Mouse (Mus musculus) ovary, postnatal 36 days (tissue): ENCODE data around the gene Dnmbp.

Experiments
- DNase-seq: peaks from one replicate; pipeline ENCODE4 v3.0.0; 2022; ENCODE audit warnings: low spot score, mixed read lengths

Dnmbp gene

DNA sequence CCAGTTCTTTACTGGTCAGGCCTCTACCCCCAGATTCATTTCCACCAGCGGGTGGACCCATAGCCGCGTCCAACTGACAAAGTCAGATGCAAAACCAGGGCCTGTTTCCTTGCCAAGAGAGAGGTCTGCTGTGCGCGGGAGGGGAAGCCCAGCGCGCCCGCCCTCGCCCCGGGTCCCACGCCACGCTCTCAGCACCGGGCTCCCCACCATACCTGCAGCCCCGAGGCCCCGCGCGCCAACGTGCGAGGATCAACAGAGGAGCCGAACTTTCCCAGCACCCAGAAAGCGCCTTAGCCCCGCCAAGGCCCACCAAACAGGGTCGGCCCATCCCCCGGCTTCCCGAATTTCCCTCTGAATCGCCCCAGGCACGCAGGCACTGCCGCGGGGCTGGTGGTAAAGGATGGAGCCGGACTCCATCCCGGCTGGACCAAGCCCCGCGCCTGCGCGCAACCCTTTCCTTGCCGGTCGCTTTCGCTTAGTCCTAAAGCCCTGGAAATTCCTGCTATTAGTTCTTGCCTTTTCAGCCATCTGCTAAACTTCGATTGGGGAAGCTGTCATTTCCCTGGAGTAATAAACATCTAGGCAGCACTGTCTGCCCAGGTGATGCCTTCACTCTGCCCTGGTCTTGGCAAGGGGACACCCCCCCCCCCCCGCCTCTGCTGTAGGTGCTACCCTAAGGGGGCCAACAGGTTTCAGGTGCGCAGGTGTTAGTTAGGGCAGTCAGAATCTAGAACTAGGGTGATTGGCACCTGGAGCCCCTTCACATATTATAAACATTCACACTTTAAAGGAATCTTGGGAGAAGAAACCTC, 60.4 kb downstream of the Dnmbp start:
- peak; percentile 79 for DNase-seq

DNA sequence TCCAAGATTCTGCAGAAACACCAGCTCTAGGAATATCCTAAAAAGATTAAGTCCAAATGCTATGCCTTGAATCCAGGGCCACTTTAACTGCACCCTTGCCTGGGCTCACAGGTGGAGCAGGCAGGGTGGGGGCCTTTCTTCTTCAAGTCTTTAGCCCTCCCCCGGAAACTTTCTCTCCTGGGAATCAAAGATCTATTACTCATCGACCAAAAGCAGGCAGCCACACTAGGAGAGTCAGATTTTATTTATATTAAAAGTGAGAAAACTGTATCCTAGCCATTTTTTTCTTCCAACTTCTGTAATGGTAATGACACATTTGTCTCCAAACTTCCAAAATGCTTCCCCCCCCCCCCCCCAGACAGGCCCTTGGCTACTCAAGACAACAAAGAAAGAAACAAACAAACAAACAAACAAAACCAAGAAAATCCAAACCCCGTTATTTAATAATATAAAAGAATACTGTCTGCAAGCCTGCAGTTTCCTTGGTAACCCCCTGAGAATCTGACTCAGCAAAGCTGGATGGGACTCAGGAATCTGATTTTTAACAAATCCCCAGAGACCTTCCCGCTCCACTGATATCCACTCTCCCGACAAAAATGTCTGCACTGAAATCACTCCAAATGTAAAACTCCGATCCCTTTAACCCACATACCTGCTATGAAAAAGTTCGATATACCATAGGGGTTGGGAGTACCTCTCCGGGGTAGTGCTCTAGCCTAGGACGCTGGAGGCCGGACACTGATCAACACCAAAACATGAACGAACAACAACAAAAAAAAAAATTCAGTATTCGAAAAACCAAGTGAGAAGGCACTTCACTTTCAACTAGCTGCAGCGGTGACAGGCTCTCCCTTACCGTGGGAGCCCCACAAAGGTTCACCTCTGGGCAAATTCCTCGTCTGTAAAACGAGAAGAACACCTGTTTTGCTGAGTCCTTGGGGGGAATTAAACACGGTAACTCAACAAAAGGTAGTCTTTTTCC, 61.6 kb downstream of the Dnmbp start:
- DNase-seq, result no peak

DNA sequence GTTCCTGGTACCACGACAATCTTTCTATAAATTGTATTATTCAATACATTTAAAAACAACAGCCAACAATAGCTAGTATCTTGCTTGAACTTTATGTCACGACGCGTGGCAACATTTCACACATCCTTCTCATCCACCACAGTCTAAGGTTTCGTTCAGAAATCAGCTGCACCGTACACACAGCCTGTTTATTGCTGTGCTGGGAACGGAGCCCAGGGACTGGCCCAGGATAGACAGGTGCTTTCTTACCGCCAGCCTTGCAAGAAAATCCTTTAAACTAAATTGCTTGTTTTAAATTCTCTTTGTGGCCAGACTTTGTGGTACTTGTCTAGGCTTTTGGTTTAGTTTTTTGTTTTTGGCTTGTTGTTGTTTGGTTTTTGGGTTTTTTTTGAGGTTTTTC, 62.6 kb downstream of the Dnmbp start:
- no peak for DNase-seq

DNA sequence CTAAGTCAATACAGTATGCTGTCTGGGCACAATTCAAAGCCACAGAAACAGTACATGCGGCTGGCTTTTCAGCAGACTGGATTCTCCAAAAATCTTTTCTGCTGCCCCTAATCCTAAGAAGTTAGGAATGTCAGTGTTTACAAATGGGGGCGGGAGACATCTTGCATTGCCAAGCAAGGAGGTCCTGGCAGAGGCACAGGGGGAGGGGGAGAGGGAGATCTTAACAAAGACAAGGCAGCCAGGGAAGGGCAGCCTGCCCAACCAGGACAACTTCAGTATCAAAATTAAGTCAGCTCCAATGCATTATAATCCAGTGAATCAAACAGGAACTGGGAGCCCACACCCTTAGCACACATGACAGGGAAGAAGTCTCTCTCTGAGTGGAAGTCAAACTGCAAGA, 64.0 kb downstream of the Dnmbp start:
- DNase-seq, result no peak

DNA sequence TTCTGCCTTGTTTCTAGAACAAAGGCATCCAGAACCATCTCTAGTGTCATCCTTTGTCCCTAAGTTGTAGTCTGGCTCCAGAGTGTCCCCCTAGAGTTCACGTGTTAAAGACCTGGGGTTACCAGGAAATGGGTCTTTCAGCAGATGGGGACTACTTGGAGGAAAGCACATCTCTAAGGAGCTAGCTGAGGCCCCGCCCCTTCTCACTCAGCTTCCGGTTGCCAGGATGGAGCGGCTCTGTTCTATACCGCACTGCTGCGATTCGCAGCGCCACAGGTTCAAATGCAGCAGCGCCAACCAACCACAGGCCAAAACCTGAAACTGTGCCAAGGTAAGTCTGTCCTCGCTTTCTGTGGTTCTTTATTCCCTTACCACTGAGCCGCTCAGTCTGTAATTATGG, 65.6 kb downstream of the Dnmbp start:
- DNase-seq, result no peak

DNA sequence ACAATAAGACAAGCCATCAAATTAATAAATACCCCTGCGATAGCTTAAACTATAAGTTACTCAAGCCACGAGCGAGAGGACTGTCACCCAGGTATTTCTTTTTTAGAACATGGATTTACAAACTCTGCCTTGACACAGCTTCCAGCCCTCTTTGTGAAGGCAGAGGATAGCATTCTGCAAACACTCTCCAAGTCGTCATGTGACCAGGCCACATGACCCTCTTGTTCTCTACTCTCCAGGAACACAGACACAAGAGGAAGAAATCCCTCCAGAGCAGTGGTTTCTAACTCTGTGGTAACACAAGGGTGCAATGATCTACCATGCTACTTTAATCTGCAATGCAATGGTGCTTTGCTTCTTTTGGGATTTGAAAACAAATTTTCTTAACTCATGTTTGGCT, 69.6 kb downstream of the Dnmbp start:
- no peak for DNase-seq

DNA sequence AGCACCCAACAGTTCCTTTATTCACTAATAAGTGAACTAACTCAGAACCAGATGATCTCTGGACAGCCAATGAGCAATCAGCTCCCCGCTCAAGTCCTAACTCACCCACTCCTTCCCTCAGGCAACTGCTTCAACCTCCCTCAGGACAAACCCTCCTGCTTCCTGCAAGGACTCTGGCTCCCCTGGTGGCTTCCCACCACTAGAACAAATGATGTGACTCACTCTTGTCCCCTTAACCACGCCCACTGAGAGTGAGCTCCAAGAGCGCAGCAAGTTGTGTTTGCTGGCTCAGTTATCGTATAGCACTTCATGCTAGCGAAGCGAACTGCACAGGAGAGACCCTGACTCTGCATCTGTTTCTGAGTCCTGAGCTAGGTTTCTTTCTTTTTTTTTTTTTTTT, 82.6 kb downstream of the Dnmbp start:
- no peak for DNase-seq

DNA sequence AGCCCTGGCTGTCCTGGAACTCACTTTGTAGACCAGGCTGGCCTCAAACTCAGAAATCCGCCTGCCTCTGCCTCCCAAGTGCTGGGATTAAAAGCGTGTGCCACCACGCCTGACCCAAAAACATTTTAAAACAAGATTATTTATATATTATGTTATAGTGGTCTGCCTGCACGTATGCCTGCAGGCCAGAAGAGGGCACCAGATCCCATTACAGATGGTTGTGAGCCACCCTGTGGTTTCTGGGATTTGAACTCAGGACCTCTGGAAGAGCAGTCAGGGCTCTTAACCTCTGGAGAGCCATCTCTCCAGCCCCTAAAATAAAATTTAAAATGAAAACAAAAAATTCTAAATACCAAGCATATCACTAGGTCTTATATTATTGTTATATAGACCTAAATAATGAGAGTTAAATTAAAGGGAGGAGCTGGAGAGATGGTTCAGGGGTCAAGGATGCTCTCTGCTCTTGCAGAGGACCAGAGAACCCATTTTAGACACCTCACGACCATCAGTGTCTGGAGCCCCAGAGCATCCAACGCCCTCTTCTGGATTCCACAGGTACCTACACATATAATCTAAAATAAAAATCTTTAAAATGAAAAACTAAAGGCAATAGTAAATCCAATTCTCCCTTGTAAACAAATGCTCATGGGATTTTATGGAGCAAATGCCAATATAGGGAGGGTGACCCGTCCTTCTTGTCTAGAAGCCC, 87.0 kb downstream of the Dnmbp start:
- no peak for DNase-seq

DNA sequence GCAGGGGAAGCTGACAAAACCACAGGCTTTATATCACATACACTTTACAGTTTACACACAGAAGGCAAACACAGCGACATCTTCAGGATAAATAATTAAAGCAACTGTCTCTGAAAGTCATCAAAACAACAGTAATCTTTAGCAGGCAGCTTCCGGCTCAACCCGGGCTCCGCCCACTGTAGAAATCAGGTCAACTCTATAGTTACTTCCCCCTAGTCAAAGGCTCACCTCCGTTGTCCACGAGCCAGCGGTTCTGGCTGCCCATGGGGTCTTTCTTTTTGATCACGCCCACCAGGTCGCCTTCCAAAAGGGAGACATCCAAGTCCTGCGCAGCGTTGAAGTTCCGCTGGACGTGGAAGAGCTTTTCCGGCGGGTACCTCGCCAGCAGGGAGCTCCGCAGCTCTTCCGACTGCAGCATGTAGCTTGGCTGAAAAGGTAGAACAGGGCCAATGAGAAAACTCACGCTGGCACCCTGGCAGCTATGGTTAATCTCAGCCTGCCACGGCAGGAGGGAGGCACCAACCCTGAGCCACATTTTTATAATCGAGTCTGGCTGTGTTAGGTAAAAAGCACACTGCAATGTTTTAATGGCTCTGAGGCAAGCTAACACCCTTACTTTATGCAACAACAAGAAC, 87.9 kb downstream of the Dnmbp start:
- no peak for DNase-seq

DNA sequence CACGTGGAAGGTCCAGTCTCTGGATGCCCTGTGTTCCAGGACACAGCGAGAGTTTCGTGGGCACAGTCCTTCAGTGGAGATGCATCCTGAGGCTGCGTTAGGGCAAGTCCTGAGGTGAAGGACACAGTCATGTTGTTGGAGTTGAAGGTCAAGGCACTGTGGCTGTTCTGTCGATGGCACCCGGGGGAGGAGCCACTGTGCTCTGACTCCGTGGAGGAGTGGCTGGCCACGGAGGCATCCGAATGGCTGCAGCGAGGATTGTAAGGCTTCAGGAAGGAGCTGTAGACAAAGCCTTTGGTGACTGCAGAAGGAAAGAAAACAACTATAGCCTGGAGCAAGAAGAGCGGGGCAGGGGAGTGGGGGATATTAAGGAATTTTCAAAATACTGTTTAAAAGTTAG, 90.0 kb downstream of the Dnmbp start:
- DNase-seq, result no peak

DNA sequence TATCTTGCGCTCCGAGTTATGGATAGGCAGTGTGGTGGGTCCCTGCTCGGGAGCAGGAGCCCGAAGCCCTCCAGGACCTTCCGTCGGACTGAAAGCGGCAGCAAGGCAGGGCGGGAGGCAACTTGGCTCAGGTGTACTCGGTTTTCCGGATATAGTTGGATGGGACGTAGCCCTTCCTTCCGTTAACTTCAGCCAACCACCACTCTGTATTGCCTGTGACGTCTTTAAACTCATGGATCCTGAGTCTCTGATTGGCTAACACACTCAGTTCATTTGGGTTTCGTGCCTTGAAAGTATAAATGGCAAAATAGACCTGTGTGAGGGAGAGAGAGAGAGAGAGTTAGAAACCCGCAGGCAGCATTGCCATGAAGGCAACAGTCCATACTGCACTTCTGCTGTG, 92.0 kb downstream of the Dnmbp start:
- no peak for DNase-seq

DNA sequence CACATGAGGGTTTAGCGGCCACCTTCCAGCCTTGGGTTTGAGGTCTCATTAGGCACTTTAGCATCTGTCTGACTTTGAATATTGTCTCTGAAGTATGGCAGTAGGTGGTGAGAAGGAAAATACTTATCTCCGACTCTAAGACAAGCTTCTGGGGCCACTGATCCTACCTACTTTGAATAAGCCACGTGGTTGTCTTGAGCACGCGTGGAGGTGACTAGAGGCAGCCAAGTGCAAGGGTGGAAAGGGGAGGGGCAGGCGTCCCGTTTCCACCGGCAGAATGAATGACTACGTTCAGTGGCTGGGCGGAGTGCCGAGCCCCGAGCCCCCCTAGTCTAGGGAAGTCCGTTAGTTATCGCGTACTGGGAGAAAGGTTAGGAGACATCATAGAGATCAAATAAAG, 92.9 kb downstream of the Dnmbp start:
- DNase-seq, result no peak

DNA sequence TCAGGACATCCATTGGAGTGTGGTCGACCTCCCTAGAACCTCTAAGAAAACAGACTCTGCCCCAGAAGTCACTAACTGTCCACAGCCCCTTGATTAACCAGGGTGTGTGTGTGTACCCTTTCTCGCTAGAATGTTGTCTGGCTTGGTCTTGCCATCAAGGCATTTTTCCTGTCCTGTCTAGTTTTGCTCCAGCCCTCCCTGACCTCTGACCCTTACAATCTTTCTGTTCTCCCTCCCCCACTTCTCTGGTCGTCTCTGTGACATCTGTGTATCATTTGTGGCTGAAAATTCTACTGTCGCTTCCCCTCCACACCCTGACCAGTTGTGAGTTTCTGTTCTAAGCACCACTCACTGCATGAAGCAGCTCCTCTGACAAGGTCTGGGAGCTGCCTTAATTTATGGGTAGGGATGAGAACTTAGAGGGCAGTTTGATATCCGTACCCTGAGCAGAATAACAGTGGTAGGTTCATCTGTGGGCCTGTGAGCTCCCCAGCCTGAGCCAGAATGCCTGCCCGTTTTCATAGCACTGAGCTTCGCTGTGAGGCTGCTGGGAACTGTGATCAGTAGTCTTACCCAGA, 94.6 kb downstream of the Dnmbp start:
- no peak for DNase-seq

DNA sequence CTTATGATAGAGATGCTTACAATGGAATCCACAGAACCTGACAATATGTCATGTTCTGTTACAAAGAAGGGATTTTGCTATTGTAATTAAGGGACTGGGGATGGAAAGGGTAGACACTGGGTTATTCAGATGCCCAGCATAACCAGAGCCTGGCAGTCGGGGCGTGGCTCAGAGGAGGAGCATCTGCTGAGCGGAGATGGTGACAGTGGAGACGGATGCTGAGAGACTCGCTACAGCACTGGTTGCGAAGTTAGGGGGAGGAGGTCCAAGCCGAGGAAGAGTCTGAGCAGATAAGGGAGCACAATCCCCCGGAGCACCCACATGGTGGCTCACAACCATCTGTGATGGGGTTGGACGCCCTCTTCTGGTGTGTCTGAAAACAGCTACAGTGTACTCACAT, 96.8 kb downstream of the Dnmbp start:
- DNase-seq, result no peak

DNA sequence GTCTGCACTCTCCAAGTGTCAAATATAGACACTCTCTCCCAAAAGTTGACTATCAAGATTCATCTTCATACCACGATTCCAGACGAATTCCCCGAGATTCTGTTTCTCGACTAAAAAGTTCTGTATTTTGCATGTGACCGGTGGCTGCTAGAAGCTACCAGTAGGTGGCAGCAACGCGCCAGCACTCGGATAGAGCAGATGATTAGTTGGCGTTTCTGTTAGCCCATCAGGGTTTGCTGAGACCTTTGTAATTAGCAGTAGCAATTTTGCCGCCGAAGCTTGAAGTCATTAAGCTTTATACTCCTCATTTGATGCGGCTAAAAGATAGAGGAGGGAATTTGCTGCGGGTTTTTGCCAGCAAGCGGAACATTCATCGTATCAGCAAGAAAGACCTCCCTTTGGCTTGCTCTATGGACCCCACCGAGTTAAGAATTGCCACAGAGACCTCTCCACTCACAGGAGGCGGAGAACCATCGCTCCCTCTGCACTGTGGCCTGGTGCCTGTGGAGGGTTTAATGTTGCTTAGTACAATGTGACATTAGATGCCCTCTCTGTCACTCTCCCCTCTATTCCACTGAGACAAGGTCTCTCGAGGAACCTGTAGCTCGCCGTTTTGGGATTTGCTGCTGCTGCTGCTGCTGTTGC, 107.4 kb downstream of the Dnmbp start:
- peak; percentile 71 for DNase-seq

DNA sequence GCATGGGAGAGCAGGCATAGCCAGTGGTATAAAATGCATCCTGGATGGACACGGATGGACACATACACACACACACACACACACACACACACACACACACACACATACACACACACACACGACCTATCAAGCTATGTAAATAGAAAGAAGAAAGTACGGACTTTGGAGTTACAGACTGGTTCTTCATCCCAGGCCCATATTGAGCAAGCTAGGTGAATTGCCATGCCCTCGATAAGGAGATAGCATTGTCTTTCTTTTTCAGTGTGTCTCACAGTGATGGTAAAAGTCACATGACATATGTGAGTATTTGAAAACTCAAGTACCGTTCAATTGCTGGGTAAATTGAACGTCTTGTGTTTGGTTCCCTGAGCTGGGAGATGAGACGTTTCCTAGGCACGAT, 113.1 kb downstream of the Dnmbp start:
- DNase-seq, result no peak

DNA sequence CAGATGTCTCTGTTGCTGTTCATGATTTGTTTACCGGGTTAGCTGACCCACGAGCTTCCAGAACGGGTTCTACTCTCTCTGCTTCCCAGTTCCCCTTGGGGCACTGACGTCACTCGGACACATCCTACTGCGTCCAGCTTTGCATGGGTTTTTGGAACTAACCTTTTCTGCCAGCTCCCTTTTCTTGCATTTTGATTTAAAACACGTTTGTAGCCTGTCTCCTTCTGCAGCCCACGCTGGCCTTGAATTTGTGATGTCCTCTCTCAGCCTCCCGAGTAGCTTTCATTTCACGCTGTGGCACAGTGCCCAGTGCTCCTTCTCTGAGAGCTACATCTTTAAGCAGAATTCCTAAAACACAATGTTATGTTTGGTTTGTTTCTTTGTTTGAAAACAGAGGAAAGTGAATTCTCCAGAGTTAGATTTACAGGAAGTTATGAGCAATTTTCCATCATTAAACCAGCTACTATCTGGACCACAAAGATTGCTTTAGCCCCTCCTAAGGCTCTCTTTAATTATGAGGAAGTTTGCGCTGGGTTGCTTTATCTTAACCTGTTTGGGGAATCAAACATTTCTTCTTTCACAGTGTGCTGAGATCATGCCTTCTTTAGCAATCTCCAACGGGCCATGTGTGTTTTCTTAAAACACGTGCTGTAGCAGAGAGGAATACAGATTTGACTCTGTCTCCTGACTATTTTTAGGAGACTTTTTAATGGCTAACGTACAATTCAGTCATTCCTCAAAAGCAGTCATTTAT, 124.2 kb downstream of the Dnmbp start:
- DNase-seq, result peak; percentile 30

DNA sequence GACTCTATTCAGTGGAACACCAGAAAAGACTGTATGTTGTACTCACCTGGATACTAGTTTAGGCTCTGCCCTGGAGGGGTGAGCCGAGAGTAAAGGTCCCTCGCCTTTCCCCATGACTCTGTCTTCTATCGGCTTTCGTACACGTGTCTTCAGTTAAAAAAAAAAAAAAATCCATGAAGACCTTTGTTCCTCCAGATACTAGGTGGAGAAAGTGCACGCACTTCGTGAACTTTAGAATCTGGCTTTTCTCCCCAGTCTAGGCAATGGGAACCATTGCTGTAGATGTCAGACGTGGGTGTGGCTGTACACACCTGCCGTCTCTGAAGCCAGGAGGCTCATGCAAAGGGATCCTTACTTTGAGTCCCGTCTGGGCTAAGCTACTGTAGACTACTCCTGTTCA, 126.7 kb downstream of the Dnmbp start:
- DNase-seq, result no peak

DNA sequence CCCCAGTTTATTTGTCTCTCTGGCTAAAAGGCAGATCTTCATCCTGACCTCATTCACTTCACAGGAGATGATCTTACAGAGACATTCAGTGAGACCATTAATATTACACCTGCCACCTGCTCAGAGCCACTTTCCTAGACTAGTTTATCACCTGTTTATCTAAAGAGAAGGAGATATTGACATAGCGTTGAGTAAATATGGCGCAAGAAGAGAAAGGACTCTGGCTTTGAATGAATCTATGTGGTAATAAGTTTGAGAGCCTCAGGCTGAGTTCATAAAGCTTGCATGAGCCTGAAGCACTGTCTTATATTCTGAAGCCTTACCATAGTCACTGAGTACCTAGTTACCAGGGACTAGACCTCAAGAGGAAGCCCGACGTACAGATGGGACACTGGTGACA, 128.6 kb downstream of the Dnmbp start:
- no peak for DNase-seq

DNA sequence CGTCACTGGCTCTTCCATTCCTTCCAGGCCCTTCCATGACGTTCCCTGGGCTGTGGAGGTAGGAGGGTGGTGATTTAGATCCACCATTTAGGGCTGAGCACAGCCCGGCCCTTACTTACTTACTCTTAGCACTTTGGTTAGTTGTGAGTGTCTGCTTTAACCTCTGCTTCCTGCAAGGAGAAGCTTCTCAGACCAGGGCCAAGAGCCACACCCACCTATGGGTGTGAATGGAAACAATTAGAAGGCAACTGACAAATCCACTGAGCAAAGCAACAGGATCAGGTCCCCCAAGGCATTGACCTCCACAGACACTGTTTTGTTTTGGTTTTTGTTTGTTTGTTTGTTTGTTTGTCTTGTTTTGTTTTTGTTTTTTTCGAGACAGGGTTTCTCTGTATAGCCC, 130.7 kb downstream of the Dnmbp start:
- DNase-seq, result no peak
